Mouse (Mus musculus) spleen, postnatal 14 days (tissue): ENCODE measurements around the gene Ptprd.

Source experiments
- DNase-seq, 2 experiments: peaks; one replicate each; pipeline ENCODE4 v3.0.0; 2021 to 2022; ENCODE audit warnings: low spot score in 2 of 2

Ptprd gene

DNA sequence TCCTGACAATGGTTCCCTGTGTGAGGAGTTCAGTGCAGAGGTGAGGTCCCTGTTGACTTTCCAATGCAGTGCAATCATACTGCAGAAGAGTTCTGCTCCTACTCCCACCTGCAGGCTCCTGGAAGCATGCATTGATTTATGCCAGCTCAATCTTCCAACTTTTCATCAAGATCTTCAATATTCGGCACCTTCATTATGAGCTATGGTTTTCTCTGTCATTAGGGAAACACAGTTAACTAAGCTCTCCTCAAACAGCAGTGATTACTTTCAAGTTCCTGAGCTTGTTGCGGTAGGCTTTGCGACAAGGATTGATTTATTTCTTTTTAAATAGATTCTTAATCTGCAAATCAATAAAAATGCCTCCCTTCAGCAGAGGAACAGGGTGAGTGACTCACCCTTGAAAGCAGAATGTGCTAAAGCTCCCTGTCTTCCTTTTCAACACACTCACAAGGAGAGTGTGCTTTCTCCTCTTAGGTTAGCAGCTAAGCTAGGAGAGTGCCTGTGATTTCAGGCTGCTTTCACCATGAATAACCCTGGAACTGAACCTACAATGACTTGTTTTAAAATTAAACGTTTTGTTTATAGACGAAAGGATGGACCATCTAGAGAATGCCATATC lies 1298.1 kb downstream of the Ptprd start:
- DNase-seq = no peak

DNA sequence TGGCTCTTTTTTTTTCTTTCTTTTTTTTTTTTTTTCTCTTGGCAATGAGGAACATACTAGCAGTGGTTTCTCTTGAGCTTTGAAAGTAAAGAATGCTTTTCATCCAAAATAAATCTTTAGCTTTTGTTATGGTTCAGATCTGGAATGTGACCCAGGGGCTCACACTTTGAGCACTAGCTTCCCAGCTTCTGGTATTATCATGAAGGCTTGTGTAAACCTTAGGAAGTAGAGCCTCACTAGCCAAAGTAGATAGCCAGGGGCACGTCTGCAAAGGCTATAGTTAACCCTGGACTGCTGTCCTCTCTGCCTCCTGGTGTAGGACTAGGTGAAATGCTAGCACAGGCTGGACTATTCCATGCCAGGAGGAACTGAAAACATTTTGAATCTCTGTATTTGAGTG lies 1310.1 kb downstream of the Ptprd start:
- DNase-seq = no peak

DNA sequence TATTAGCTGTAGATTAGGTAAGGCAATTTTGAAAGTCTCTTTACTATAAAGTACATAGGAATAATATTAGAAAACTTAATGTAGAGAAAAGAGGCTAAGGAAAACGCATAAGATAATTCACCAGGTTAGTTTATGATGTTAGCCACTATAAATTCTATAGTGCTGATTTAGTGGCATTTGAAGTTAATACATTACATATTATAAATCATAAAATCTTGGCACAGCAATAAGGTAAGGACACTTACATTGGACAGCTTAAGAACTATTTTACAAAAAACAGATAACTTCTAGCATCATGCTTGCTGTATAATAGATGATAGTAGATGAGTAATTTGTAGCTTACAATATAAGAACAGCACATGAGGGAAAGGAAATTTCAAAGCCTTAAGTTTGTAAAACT lies 1322.1 kb downstream of the Ptprd start:
- no peak for DNase-seq

DNA sequence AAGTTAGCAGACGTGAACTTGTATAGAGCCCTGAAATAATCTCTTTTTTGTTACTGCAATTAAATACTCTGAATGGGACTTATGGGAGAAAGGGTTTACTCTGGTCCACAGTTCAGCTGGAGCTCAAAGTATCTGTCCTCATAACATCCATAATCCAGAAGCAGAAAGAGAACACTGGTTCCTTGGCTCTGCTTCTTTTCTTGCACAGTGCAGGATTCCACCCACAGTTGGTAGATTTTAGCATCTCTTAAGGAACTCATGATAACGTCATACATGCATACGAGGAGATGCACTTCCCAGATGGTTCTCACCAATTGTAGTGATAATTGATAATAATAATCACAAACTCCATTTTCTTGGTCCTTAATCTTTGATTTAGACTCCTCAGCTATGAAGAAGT lies 1330.2 kb downstream of the Ptprd start:
- no peak for DNase-seq

DNA sequence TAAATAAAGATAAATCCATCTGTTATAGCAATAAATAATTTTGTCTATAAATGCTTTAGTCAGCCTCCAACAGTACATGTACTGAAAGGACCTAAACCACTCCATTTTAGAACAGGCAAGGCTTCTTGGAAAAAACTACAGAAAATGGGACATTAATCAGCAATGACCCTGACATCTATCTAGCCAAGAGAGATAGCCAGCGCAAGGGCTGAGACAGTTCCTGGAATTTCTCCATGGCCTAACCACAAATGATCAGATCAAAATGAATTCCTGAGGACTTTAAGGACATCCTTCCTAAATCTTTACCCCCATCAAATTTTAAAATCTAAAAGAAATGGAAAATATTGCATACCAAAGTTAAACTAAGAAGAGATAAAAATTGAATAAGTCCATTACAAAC lies 1340.8 kb downstream of the Ptprd start:
- DNase-seq = no peak

DNA sequence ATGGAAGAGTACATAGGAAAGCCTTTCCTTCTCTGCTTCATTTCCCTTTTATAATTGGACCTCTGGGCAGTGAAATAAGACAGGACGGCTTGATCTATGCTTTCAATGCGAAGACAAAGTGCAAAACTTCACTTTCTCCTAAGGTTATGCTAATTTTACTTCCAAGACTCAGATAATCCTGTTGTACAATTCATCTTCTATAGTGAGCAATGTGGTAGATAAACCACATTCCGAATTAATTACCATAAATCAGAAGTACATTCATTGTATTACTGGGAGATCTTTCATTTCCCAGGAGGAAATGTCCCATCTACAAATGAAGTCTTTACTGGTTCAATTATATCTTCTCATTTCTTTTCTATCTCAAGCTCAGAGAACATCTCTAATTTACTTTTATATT lies 1346.2 kb downstream of the Ptprd start:
- DNase-seq = no peak

DNA sequence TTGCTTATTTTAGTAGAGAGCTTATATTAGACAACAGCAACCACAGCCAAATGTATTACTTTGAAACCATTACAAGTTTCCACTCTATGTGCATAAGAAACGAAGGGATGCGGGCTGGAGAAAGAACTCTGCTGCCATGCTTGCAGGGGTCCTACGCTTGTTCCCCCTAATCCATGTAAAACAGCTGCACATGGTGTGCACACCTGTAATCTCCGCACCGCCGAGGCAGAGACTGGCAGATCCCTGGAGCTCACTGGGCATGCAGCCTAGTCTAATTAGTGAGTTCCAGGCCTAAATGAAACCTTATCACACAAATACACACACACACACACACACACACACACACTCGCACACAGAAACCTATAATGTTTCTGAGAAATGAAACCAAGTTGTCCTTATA lies 1365.5 kb downstream of the Ptprd start:
- DNase-seq = no peak

DNA sequence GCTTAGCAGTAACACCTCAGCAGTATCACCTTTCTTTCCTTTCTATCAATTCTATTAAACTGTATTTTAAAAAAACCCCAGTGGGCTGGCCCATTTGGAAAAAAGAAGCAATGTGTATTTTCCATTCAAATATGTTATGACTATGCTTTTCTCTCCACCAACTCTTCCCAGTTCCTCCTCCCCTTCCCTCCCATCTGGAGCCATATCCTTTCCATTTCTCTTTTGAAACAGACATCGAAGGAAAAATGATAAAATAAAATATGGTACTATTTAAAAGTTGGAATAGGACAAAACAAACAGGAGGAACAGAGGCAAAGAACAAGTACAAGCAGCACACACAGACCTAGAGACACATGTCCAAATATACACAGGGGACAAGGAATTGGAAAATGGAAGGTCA lies 1372.7 kb downstream of the Ptprd start:
- no peak for DNase-seq

DNA sequence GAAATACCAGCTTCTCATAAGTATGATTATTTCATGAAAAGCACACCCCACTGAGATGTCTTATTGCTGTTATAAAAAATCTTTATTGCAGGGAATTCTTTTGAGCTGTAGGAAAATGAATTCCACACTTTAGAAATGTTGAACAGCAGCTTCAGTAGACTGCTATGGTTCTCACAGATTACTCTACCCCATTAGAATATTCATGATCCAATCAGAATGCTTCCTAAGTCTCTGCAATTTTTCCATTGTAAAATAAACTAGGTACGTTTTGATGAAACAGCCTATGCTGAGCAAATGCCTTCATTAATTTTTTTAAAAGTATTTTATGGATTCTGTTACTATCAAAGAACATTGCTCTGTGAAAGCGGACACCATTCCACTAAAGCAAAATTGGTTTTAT lies 1399.6 kb downstream of the Ptprd start:
- no peak for DNase-seq

DNA sequence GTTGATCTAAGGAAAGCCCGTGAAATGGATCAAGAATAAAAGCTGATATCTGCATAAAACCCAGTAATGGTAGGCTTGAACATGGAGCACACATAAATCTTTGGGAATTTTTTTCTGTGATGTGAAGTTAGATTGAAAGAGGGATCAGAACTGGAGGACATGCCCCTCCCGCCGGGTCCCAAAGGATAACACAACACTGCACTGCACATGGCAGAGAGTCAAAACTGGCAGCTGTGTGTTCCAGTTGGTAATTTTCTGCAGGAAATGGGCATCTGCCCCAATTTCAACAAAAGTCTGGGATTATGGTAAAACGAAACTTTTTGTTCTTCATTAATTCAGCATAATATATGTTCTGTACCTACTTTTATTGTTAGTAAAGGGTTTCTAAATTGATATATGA lies 1409.1 kb downstream of the Ptprd start:
- DNase-seq = no peak

DNA sequence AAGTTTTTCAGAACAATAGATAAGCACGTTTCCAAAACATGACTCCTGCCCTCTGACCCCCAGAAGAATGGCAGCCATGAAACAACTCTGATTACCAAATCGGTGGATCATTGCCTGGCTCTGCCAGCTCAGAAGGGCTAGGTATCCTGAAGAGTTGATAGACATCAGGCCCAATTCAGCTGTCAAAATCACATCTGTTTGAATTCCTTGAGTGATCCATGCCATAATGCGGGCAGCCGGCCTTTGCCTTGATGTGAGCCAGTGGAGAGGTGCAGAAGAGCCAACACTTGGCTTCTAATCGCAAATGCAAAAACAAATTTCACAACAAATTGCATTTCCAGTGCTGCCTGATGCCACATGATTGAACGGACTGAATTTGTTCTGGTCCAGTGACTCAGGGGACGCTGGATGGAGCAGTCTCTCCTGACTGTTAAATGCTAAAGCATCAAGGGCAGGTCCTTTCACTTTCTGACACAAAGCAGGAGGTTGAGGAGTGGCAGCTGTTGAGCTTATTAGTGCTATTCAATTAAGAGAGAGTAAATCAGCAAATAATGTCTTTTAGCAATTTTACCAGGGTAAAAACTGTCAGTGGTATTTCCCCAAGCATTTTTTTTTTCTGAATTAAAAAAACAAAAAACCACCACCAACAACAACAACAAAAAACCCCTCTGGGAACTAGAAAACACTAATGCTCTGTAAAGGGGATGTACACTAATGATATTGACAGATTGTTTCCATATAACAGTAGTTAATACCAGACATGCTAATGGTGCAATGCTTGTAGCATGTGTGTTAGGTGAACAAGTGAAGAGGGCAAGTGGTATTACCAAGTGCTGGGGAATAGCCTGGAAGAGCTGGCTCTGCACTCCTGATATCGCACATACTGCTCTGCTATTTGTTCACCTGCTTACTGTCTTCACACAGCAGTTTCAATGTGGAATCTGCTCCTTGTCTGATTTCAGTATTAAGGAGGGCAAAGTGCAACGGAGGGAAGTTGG lies 1413.5 kb downstream of the Ptprd start:
- no peak for DNase-seq

DNA sequence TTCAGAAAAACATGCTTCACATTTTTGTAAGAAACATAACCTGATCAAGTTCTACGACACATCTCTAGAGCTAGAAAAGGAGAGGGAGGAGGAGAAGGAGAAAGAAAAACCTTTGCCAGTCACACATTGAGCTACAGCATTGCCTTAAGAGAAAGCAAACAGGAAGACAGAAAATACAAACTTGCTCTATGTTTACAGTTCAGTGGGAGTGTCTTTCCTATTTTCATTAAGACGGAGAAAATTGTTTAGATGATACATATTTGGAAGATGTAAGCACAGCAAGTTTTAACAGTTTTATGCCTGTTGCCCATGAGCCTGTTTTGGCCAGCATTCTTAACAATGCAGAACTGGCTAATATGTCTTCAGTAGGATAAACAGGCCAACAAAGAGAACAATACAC lies 1426.4 kb downstream of the Ptprd start:
- DNase-seq = no peak

DNA sequence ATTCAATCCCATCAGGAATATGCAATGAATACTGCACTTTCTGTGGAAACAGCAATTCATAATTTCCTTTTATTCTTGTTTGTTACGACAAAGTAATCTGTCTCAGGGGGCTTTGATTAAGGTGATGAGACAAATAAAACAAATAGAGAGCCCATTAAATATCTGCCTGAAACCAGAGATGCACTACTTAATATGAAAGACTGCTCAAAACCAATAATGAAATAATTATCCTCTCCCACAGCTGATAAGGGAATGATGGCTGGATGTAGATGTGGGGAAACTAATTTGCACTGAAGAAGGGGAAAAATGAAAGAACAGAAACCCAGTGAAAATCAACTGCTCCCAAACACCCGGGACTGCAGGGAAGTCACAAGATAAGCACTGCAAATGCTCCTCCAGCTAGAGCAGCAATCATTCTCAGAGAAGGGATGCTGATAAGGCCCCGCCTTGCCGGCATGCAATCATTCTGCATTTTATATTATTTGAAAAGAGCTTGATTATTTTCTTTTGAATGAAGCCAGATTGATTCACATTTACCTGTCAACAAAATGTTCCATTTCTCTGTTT lies 1432.1 kb downstream of the Ptprd start:
- DNase-seq = no peak

DNA sequence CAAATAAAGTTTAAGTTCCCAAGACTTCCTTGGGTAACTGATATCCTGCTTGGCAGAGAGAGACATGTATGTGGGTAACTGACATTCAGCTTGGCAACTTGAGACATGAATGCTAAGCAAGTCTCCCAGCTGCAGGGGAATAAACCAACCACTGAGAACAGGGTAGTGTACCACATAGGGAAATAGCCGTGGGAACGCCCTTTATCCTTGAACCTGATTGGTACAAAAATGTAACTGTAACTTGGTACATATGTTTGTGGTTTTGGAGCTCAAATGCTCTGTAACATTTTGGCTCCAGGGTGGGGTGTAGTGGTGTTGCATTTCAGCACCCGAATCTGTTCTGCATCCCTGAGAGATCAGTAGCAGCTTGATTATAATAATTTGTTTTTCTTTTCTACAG lies 1444.8 kb downstream of the Ptprd start:
- no peak for DNase-seq

DNA sequence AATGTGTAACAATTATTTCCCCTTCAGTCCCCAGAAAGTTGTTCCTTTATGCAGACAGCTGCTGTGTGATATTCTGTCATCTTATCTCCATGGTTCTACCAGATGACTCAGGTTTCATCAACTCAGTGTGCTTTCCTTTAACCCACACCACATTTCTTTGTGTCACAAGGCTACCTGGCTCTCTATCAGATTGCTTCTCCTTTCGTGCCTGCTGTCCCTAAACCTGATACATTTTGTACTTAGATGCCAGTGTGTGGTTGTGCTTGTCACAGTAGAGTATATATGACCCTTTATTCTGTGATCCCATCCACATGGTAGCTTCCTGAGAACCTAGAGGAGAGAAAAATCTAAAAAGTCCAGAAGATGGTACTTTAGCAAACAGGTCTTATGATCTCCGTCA lies 1445.3 kb downstream of the Ptprd start:
- no peak for DNase-seq

DNA sequence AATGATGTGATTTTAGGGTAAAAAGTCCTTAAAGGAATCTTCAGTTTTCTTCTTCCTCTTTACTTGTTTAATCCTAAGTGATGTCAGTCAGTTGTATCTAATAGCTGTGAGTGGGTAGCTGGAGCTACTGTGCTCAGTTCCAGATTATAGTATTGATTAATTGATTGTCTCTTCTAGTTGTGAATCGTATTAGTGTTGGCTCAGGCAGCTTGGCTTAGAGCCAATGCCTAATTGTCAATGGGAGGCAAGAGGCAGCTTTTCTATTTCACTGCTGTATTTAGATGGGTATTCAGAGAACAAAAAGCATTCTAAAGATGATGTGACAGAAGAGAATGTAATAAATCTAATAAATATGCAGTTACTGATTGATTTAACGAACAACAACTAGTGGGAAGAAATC lies 1461.1 kb downstream of the Ptprd start:
- no peak for DNase-seq

DNA sequence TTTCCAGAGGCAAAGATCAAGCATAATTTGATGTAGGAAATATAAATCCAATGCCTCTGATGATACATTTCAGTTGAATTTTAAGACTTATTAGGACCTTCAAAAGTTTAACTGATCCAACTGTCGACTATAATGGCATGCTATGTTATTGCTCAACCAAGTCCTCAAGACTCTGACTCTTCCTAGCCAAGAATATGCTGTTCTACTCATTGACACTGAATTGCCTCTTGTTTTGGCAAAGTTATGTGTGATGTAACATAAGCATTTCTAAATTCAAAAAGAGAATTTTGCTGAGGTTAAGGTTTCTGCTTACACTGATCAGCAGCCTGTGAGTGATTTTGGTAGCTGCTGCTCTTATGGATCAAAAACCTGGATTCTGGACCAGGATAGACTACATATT lies 1475.9 kb downstream of the Ptprd start:
- no peak for DNase-seq

DNA sequence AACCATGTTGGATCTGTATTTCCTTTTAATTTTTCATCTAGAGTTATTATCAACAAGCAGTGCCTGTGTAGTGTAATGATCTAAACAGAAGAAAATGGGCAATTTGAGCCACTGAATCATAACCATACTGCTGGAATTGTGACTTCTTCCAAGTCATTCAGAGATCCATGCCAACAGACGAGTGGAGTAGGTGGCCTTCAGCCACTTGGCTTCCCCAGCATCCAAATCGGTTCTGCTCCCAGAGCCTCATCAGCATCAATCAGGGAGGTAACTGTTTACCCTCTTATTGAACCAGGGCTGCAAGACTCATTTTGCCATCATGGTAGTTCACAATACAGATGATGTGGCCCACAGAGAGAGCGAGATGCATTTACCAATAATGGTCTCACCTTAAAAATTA lies 1536.0 kb downstream of the Ptprd start:
- DNase-seq = no peak

DNA sequence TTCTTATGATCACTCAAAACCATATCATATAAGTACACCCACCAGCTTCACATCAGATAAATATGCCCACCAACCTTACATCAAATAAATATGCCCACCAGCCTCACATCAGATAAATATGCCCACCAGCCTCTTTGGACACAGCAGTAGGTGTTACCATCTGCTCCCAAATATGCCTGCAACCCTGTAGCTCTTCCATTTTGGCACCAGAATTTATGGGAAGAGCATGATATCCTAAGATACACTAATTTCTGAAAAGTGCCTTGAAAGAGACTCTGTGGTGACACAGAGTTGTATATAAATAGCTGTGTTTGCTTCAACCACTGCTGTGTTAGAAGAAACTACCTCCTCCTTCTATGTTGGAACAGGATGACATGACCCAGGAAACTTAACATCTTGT lies 1538.5 kb downstream of the Ptprd start:
- no peak for DNase-seq

DNA sequence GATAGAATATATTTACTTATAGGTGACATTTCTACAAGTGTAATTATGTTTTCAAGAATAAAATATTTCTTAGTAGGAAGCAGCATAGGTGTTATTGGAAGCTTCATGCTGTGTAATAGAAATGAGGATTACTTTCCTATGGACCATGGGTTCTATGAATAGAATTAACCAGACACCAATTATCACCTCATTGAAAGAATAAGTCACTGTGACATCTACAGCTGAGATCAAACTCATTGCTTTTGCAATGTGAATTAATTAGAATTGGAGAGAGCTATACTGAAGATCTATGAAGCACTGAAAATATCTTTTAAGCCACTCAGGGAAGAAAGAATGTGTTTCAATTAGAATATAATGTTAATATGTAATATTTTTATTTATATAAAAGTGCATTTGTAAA lies 1539.1 kb downstream of the Ptprd start:
- no peak for DNase-seq

DNA sequence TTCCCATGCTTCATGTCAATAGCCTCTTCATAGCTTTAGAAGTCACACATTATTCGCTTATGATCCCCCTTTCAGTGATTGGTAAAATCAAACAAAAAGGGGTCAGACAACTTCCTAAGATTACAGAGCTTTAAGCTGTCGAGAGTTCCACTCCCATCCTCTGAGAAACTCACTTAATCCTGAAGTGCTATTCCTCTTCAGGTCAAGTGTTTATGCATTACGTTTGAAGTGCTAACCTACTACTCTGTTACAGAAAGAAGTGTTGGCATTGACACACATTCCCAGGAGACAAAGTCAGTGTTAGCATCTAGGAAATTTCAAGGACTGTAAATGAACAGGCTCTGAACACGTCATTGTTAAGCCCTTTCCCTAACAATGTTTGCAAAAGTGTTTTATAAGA lies 1550.0 kb downstream of the Ptprd start:
- DNase-seq = no peak

DNA sequence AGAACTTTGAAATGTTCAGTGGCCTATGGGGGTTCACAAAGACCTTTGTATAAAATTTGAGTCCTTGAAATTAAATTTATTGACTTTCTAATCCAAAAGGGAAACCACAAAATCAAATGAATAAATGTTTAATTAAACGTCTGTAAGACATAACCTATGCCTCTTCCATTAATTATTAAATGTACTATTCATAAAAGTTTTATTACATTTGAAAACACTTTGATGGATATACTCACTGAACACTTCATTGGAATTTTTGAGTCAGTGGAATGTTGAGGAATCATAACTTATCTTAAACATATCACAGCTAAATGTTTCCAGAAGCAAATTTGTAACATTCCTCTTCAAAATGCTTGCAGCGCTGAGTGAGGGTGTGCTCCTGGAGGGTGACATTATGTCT lies 1551.6 kb downstream of the Ptprd start:
- DNase-seq = no peak

DNA sequence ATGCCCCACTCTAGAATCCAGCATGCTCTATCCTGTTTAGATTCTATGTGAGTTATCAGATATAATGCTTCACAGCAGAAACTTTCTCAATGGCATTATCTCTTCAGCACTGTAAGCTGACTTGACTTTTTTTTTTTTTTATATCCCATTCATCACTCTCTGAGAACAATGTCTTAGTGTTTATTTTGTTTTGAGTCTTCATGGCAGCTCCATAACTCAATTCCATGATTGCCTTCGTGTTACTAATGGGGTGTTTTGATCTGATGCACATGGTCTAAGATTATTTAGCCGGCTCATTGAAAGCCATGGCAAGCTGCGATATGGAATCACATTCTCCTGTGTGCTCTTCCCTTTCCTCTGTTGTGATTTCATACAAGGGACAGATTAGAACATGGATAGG lies 1555.0 kb downstream of the Ptprd start:
- DNase-seq = no peak
